Mouse (Mus musculus) B cell, adult 2 months (primary cell): ENCODE results near the gene Ccr8.
A peak's percentile ranks its signal among the peaks of the same experiment; 100 is the strongest.

ENCODE experiments used
- DNase-seq, 2 experiments: peaks; one replicate each; pipeline ENCODE4 v3.0.0; 2022

Ccr8 gene

GRCm38 (mm10) chr9:120091696-120092238, at the start of gene Ccr8:
TSS of gene Ccr8 (plus strand) at chr9:120092114.
- DNase-seq: no peak

- DNase-seq: no peak
These were observed 48.8 kb upstream of the Ccr8 start for GRCm38 (mm10) chr9:120043115-120043514.

- no peak for DNase-seq
These were observed 43.4 kb upstream of the Ccr8 start for GRCm38 (mm10) chr9:120048495-120048894.

GRCm38 (mm10) chr9:120049407-120049806, 42.5 kb upstream of the Ccr8 start:
- DNase-seq: no peak

- DNase-seq: peak; percentile 22 to 24
These were observed 37.2 kb upstream of the Ccr8 start for GRCm38 (mm10) chr9:120054545-120055277.

- no peak for DNase-seq
These were observed 35.7 kb upstream of the Ccr8 start for GRCm38 (mm10) chr9:120056201-120056600.

GRCm38 (mm10) chr9:120058730-120059129, 33.2 kb upstream of the Ccr8 start:
- no peak for DNase-seq

- DNase-seq: no peak
These were observed 27.6 kb upstream of the Ccr8 start for GRCm38 (mm10) chr9:120064317-120064716.

GRCm38 (mm10) chr9:120067609-120068008, 24.3 kb upstream of the Ccr8 start:
- no peak for DNase-seq

GRCm38 (mm10) chr9:120068047-120068446, 23.9 kb upstream of the Ccr8 start:
- DNase-seq: no peak

GRCm38 (mm10) chr9:120069779-120070178, 22.1 kb upstream of the Ccr8 start, which contains the start of gene Cx3cr1:
TSS of gene Cx3cr1 (minus strand) at chr9:120069879.
- no peak for DNase-seq

GRCm38 (mm10) chr9:120071251-120071650, 20.7 kb upstream of the Ccr8 start:
- DNase-seq: no peak

- DNase-seq: peak; percentile 80 to 81
These were observed 18.7 kb upstream of the Ccr8 start for GRCm38 (mm10) chr9:120073169-120073568.

GRCm38 (mm10) chr9:120074516-120074915, 17.4 kb upstream of the Ccr8 start:
- DNase-seq: no peak

- DNase-seq: no peak
These were observed 13.7 kb upstream of the Ccr8 start for GRCm38 (mm10) chr9:120078241-120078640.

- DNase-seq: no peak
These were observed 12.0 kb upstream of the Ccr8 start for GRCm38 (mm10) chr9:120079901-120080300.

- DNase-seq: no peak
These were observed 11.3 kb upstream of the Ccr8 start for GRCm38 (mm10) chr9:120080546-120081108.

- DNase-seq: no peak
These were observed 10.7 kb upstream of the Ccr8 start for GRCm38 (mm10) chr9:120081247-120081646.

- DNase-seq: no peak
These were observed 9.9 kb upstream of the Ccr8 start for GRCm38 (mm10) chr9:120081967-120082366.

- DNase-seq: no peak
These were observed 9.2 kb upstream of the Ccr8 start for GRCm38 (mm10) chr9:120082691-120083090.

GRCm38 (mm10) chr9:120083158-120083894, 8.6 kb upstream of the Ccr8 start:
- no peak for DNase-seq

GRCm38 (mm10) chr9:120084406-120084805, 7.5 kb upstream of the Ccr8 start:
- DNase-seq: no peak

- DNase-seq: no peak
These were observed 2.8 kb upstream of the Ccr8 start for GRCm38 (mm10) chr9:120089125-120089524.

- DNase-seq: no peak
These were observed 828 bp upstream of the Ccr8 start for GRCm38 (mm10) chr9:120091086-120091485.
